Mouse (Mus musculus) 3T3-L1 (cell line): ENCODE measurements at regions not wholly inside any gene's neighbourhood (a gene's known extent, or its start where the extent isn't known, plus 50 kb on each side); places are given as distances from the start of the nearest gene placed in this dataset.

Source experiments
- DNase-seq: peaks from one replicate; pipeline ENCODE4 v3.0.0-alpha.2; 2015; ENCODE audit warnings: low read depth, low spot score

- DNase-seq = no peak
Observed at GRCm38 (mm10) chr1:35715931-35716330, 352.3 kb upstream of the Hs6st1 start.

GRCm38 (mm10) chr1:35717166-35717565 lies 351.0 kb upstream of the Hs6st1 start:
- DNase-seq = no peak

- DNase-seq = no peak
Observed at GRCm38 (mm10) chr1:35717659-35718058, 350.5 kb upstream of the Hs6st1 start.

GRCm38 (mm10) chr1:35720063-35720462 lies 348.1 kb upstream of the Hs6st1 start:
- no peak for DNase-seq

- no peak for DNase-seq
Observed at GRCm38 (mm10) chr1:35724366-35724900, 343.8 kb upstream of the Hs6st1 start.

GRCm38 (mm10) chr1:35726596-35726995 lies 341.6 kb upstream of the Hs6st1 start:
- DNase-seq = peak; percentile 27

GRCm38 (mm10) chr1:35727310-35727990 lies 340.8 kb upstream of the Hs6st1 start:
- no peak for DNase-seq

- no peak for DNase-seq
Observed at GRCm38 (mm10) chr1:35729785-35730295, 338.4 kb upstream of the Hs6st1 start.

- DNase-seq = no peak
Observed at GRCm38 (mm10) chr1:35730309-35730708, 337.9 kb upstream of the Hs6st1 start.

GRCm38 (mm10) chr1:35736247-35736646 lies 332.0 kb upstream of the Hs6st1 start:
- DNase-seq = no peak

- no peak for DNase-seq
Observed at GRCm38 (mm10) chr1:35749603-35750002, 318.6 kb upstream of the Hs6st1 start.

- DNase-seq = no peak
Observed at GRCm38 (mm10) chr1:35750092-35750521, 318.1 kb upstream of the Hs6st1 start.

GRCm38 (mm10) chr1:35752636-35753035 lies 315.6 kb upstream of the Hs6st1 start:
- no peak for DNase-seq

GRCm38 (mm10) chr1:35754170-35754569 lies 314.0 kb upstream of the Hs6st1 start:
- DNase-seq = no peak

- no peak for DNase-seq
Observed at GRCm38 (mm10) chr1:35759010-35759409, 309.2 kb upstream of the Hs6st1 start.

- DNase-seq = peak; percentile 70
Observed at GRCm38 (mm10) chr1:35759600-35759999, 308.6 kb upstream of the Hs6st1 start.

GRCm38 (mm10) chr1:35763051-35763450 lies 305.1 kb upstream of the Hs6st1 start:
- no peak for DNase-seq

- no peak for DNase-seq
Observed at GRCm38 (mm10) chr1:35763456-35763855, 304.7 kb upstream of the Hs6st1 start.

- no peak for DNase-seq
Observed at GRCm38 (mm10) chr1:35764068-35764467, 304.1 kb upstream of the Hs6st1 start.

- peak; percentile 33 for DNase-seq
Observed at GRCm38 (mm10) chr1:35765692-35766091, 302.5 kb upstream of the Hs6st1 start.

GRCm38 (mm10) chr1:35766271-35766670 lies 301.9 kb upstream of the Hs6st1 start:
- DNase-seq = no peak

GRCm38 (mm10) chr1:35772567-35772966 lies 295.6 kb upstream of the Hs6st1 start:
- DNase-seq = no peak

- DNase-seq = no peak
Observed at GRCm38 (mm10) chr1:35774566-35774965, 293.6 kb upstream of the Hs6st1 start.
